Mouse (Mus musculus) limb, embryonic 14.5 days (tissue): ENCODE measurements at regions not wholly inside any gene's neighbourhood (a gene's known extent, or its start where the extent isn't known, plus 50 kb on each side); places are given as distances from the start of the nearest gene placed in this dataset.

Experiments
- ATAC-seq: fragments of 200-750 bp; cut with Nextera tagmentation; 2 replicates; pipeline ENCODE4 v1.8.0; 2017; ENCODE audit warnings: low read depth, moderate number of reproducible peaks, moderate TSS enrichment; ENCODE audit not compliant: low FRiP score
- DNase-seq: peaks from one replicate; pipeline ENCODE4 v3.0.0-alpha.2; 2015; ENCODE audit warnings: low spot score
- H3K27ac ChIP-seq: fragments of 300-500 bp; sonication (generic); replicated peaks from 2 replicates; pipeline ENCODE4 v1.5.1; 2014; ENCODE audit warnings: low read depth, mild to moderate bottlenecking, low read length, moderate library complexity, mixed read lengths
- H3K27me3 ChIP-seq: fragments of 300-500 bp; sonication (generic); 2 replicates; pipeline ENCODE4 v1.6.1; 2014; ENCODE audit warnings: low read length, mixed read lengths; ENCODE audit not compliant: control insufficient read depth, insufficient read depth
- H3K36me3 ChIP-seq: fragments of 300-500 bp; sonication (generic); 2 replicates; pipeline ENCODE4 v1.6.1; 2014; ENCODE audit warnings: mild to moderate bottlenecking, low read length, moderate library complexity, mixed read lengths; ENCODE audit not compliant: control insufficient read depth, insufficient read depth
- H3K4me1 ChIP-seq: fragments of 300-500 bp; sonication (generic); 2 replicates; pipeline ENCODE4 v1.6.1; 2014; ENCODE audit warnings: antibody characterized with exemption, low read length, mixed read lengths; ENCODE audit not compliant: control insufficient read depth, insufficient read depth
- H3K4me2 ChIP-seq: fragments of 300-500 bp; sonication (generic); replicated peaks from 2 replicates; pipeline ENCODE4 v1.6.1; 2014; ENCODE audit warnings: low read depth, mild to moderate bottlenecking, low read length, moderate library complexity; ENCODE audit not compliant: severe bottlenecking
- H3K4me3 ChIP-seq: fragments of 300-500 bp; sonication (generic); replicated peaks from 2 replicates; pipeline ENCODE4 v1.5.1; 2014; ENCODE audit warnings: low read length
- H3K9ac ChIP-seq: fragments of 300-500 bp; sonication (generic); 2 replicates; pipeline ENCODE4 v1.6.1; 2014; ENCODE audit warnings: mild to moderate bottlenecking, low read depth, low read length, moderate library complexity; ENCODE audit not compliant: severe bottlenecking
- H3K9me3 ChIP-seq: fragments of 300-500 bp; sonication (generic); 2 replicates; pipeline ENCODE4 v1.6.1; 2016; ENCODE audit warnings: low read length; ENCODE audit not compliant: control insufficient read depth
- POLR2A ChIP-seq: fragments of 200-500 bp; IDR thresholded peaks from 2 replicates; pipeline ENCODE4 v1.8.0; 2012; ENCODE audit warnings: inconsistent platforms, mild to moderate bottlenecking, moderate library complexity, borderline replicate concordance; ENCODE audit not compliant: insufficient read depth, insufficient read length; ENCODE audit errors: extremely low read depth
- WGBS: fragments of 180-500 bp; shearing (Covaris S2); extraction: QIAGEN DNeasy Blood & Tissue Kit; methylation state at CpG from one replicate; pipeline ENCODE4 v1.1.7; 2014; 5-methylcytosine and 5-hydroxymethylcytosine counted together

GRCm38 (mm10) chr3:9346857-9347445, 262.9 kb downstream of the Zfp704 start:
- under 1% methylated on average over 23 of the region's 27 CpGs for WGBS
- Histone ChIP-seq H3K4me3 (peak overlapping the region; percentile 49), H3K9ac (peak overlapping the region; percentile 59), H3K9me3 (no peaks in the 10 kb centered on the region), H3K4me1 (peaks cover 14% of the 10 kb centered on the region), H3K36me3 (no peaks in the 10 kb centered on the region), H3K27me3 (peaks cover 16% of the 10 kb centered on the region), H3K27ac (no peak overlapping the region), H3K4me2 (peak overlapping the region; percentile 95)
- peak; percentile 64 for ATAC-seq
- TF ChIP-seq POLR2A: no peak
- DNase-seq: peak; percentile 31

- no peaks in the 10 kb centered on the region for H3K36me3 ChIP-seq
- H3K4me3 ChIP-seq: peak overlapping the region; percentile 49
- TF ChIP-seq POLR2A: no peak
- H3K9me3 ChIP-seq: no peaks in the 10 kb centered on the region
- H3K4me1 ChIP-seq: peaks cover 14% of the 10 kb centered on the region
- peak overlapping the region; percentile 59; the same call in 1 of the 2 replicates for H3K9ac ChIP-seq
- H3K4me2 ChIP-seq: peak overlapping the region; percentile 95
- ATAC-seq: no peak
- no peak for DNase-seq
- 4% methylated on average over 13 of the region's 13 CpGs for WGBS
- no peak overlapping the region for H3K27ac ChIP-seq
- H3K27me3 ChIP-seq: peaks cover 16% of the 10 kb centered on the region
Measured at GRCm38 (mm10) chr3:9346356-9346755, 263.5 kb downstream of the Zfp704 start.

DNA sequence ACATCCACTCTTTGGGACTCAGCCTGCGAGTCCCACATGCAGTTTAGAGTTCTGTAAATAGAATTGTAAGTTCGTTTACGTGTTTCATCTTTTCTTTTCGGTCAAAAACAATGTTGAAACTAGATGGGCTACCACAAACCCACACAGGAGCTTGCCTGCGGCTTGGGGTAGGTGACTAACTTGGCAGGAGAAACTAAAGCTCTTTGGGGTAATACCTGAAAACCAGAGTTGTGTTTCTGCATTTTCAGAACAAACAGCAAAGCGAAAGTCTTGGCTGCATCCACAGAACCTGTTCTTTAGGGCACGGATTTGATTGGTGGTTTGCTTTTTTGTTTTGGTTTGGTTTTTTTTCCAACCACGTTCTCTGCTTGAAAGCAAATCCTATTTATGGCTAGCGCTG, 264.0 kb downstream of the Zfp704 start:
- H3K9me3 ChIP-seq: no peaks in the 10 kb centered on the region
- no peak for ATAC-seq
- no peak overlapping the region for H3K9ac ChIP-seq
- H3K27ac ChIP-seq: no peak overlapping the region
- 15% methylated on average over 9 of the region's 9 CpGs for WGBS
- H3K4me3 ChIP-seq: peak overlapping the region; percentile 49; the same call in 1 of the 2 replicates
- peaks cover 16% of the 10 kb centered on the region for H3K27me3 ChIP-seq
- no peak for DNase-seq
- no peaks in the 10 kb centered on the region for H3K36me3 ChIP-seq
- H3K4me2 ChIP-seq: peak overlapping the region; percentile 95; the same call in 1 of the 2 replicates
- H3K4me1 ChIP-seq: peaks cover 16% of the 10 kb centered on the region
- no peak for TF ChIP-seq POLR2A

- no peak for DNase-seq
- no peak overlapping the region for H3K4me3 ChIP-seq
- TF ChIP-seq POLR2A: no peak
- peaks cover 22% of the 10 kb centered on the region for H3K4me1 ChIP-seq
- H3K27me3 ChIP-seq: peaks cover 16% of the 10 kb centered on the region
- no peaks in the 10 kb centered on the region for H3K9me3 ChIP-seq
- no peak for ATAC-seq
- 6% methylated on average over 4 of the region's 4 CpGs for WGBS
- H3K9ac ChIP-seq: no peak overlapping the region
- no peak overlapping the region for H3K27ac ChIP-seq
- no peak overlapping the region for H3K4me2 ChIP-seq
- H3K36me3 ChIP-seq: no peaks in the 10 kb centered on the region
Measured at GRCm38 (mm10) chr3:9343586-9343985, 266.3 kb downstream of the Zfp704 start.

- WGBS: 86% methylated on average over 3 of the region's 3 CpGs
- H3K4me2 ChIP-seq: no peak overlapping the region
- TF ChIP-seq POLR2A: no peak
- H3K9ac ChIP-seq: no peak overlapping the region
- ATAC-seq (no peak), DNase-seq (no peak)
- H3K4me3 ChIP-seq: no peak overlapping the region
- no peaks in the 10 kb centered on the region for H3K9me3 ChIP-seq
- H3K36me3 ChIP-seq: no peaks in the 10 kb centered on the region
- peaks cover 7% of the 10 kb centered on the region; the same call in 1 of the 2 replicates for H3K27me3 ChIP-seq
- no peak overlapping the region for H3K27ac ChIP-seq
- H3K4me1 ChIP-seq: peaks cover 17% of the 10 kb centered on the region
Measured at GRCm38 (mm10) chr3:9342167-9342566, 267.7 kb downstream of the Zfp704 start.
